Mouse (Mus musculus): ENCODE data around the gene Slbp. TPM values are rescaled to one million over a fixed set of nuclear protein-coding genes. Genes with fewer than 3 reads are reported as not detected.

The Slbp gene
- polyA plus RNA-seq, 1 experiment from 2014 or later = 369 TPM

GRCm38 (mm10) chr5:33629301-33629987 lies 22.9 kb downstream of the Slbp start, which contains the start of the genes Fam53a and Gm9903:
Gene Fam53a (minus strand): TSS chr5:33629635.
Gene Gm9903 (plus strand): TSS chr5:33629925.
- under 1% methylated on average over 98 of the region's 99 CpGs for WGBS
- Histone ChIP-seq H3K4me1 (replicated peaks; ENCODE audit: control insufficient read depth, insufficient read depth, low read length) (peaks cover 18% of the 10 kb centered on the region), H3K4me2 (peak within 1 kb of the TSS; percentile 85), H3K27me3 (replicated peaks; ENCODE audit: control insufficient read depth, insufficient read depth, low read length) (no peaks in the 10 kb centered on the region), H3K9me3 (ENCODE audit: control insufficient read depth, low read length) (no peaks in the 10 kb centered on the region), H3K27ac (ENCODE audit: low read depth, low read length) (peak within 1 kb of the TSS; percentile 93), H3K4me3 (ENCODE audit: low read depth, low read length) (peak within 1 kb of the TSS; percentile 92), H3K36me3 (ENCODE audit: control insufficient read depth, insufficient read depth, low read length) (no peaks in the 10 kb centered on the region), H3K9ac (ENCODE audit: low read depth, low read length) (peak within 1 kb of the TSS; percentile 91)
- peak; percentile 92 for ATAC-seq (replicated peaks; ENCODE audit: low FRiP score)
- peak; percentile 100 for DNase-seq (ENCODE audit: low spot score)

DNA sequence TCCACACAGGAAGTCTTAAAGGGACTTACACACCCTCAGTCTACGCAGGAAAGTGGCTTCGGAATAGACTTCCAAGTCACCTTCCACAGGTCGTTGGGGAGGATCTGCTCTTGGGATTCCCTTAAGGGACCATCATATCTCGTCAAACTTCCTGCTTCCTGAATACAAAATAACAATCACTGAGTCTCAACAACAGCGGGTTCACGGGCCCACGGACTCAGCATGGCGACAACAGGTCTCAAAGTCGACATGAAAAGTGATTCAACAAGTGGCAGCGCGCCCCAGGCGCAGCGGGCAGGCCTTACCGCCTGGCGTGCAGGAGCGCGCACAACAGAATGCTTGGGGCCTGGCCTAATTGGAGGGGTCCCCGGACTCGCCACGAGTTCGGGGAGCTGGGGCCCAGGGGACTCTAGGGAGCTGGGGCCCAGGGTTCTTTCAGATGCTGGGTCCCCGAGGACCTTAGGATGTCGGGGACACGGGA lies 23.5 kb downstream of the Slbp start:
- under 1% methylated on average over 24 of the region's 24 CpGs for WGBS
- peak overlapping the region; percentile 92 for H3K4me3 ChIP-seq (ENCODE audit: low read depth, low read length)
- no peaks in the 10 kb centered on the region for H3K9me3 ChIP-seq (ENCODE audit: control insufficient read depth, low read length)
- H3K9ac ChIP-seq (ENCODE audit: low read depth, low read length) = peak overlapping the region; percentile 91
- no peaks in the 10 kb centered on the region for H3K27me3 ChIP-seq (replicated peaks; ENCODE audit: control insufficient read depth, insufficient read depth, low read length)
- peak overlapping the region; percentile 93 for H3K27ac ChIP-seq (ENCODE audit: low read depth, low read length)
- H3K36me3 ChIP-seq (ENCODE audit: control insufficient read depth, insufficient read depth, low read length) = 0 out of 2 replicates have a peak, but pooled peaks cover 2% of the 10 kb centered on the region
- ATAC-seq (replicated peaks; ENCODE audit: low FRiP score) (peak; percentile 39; the same call in 1 of the 2 replicates), DNase-seq (ENCODE audit: low spot score) (no peak)
- H3K4me2 ChIP-seq = peak overlapping the region; percentile 85
- H3K4me1 ChIP-seq (replicated peaks; ENCODE audit: control insufficient read depth, insufficient read depth, low read length) = peaks cover 18% of the 10 kb centered on the region

- ATAC-seq (replicated peaks; ENCODE audit: low FRiP score) = no peak
- Histone ChIP-seq H3K36me3 (ENCODE audit: control insufficient read depth, insufficient read depth, low read length) (0 out of 2 replicates have a peak, but pooled peaks cover 2% of the 10 kb centered on the region), H3K4me2 (peak overlapping the region; percentile 85), H3K9ac (ENCODE audit: low read depth, low read length) (peak overlapping the region; percentile 50; the same call in 1 of the 2 replicates), H3K4me1 (replicated peaks; ENCODE audit: control insufficient read depth, insufficient read depth, low read length) (peaks cover 18% of the 10 kb centered on the region), H3K9me3 (ENCODE audit: control insufficient read depth, low read length) (no peaks in the 10 kb centered on the region), H3K27me3 (replicated peaks; ENCODE audit: control insufficient read depth, insufficient read depth, low read length) (no peaks in the 10 kb centered on the region), H3K27ac (ENCODE audit: low read depth, low read length) (no peak overlapping the region), H3K4me3 (ENCODE audit: low read depth, low read length) (peak overlapping the region; percentile 92)
- WGBS = 49% methylated on average over 4 of the region's 4 CpGs
- no peak for DNase-seq (ENCODE audit: low spot score)
Measured at GRCm38 (mm10) chr5:33627968-33628367, 24.4 kb downstream of the Slbp start.

GRCm38 (mm10) chr5:33623766-33624165 lies 28.6 kb downstream of the Slbp start:
- ATAC-seq (replicated peaks; ENCODE audit: low FRiP score) (no peak), DNase-seq (ENCODE audit: low spot score) (no peak)
- Histone ChIP-seq H3K9ac (ENCODE audit: low read depth, low read length) (no peak overlapping the region), H3K27me3 (replicated peaks; ENCODE audit: control insufficient read depth, insufficient read depth, low read length) (no peaks in the 10 kb centered on the region), H3K9me3 (ENCODE audit: control insufficient read depth, low read length) (no peaks in the 10 kb centered on the region), H3K4me3 (ENCODE audit: low read depth, low read length) (no peak overlapping the region), H3K27ac (ENCODE audit: low read depth, low read length) (no peak overlapping the region), H3K36me3 (ENCODE audit: control insufficient read depth, insufficient read depth, low read length) (peaks cover 2% of the 10 kb centered on the region; the same call in 1 of the 2 replicates), H3K4me1 (replicated peaks; ENCODE audit: control insufficient read depth, insufficient read depth, low read length) (peaks cover 7% of the 10 kb centered on the region), H3K4me2 (no peak overlapping the region)
- WGBS = 80% methylated on average over 3 of the region's 3 CpGs

DNA sequence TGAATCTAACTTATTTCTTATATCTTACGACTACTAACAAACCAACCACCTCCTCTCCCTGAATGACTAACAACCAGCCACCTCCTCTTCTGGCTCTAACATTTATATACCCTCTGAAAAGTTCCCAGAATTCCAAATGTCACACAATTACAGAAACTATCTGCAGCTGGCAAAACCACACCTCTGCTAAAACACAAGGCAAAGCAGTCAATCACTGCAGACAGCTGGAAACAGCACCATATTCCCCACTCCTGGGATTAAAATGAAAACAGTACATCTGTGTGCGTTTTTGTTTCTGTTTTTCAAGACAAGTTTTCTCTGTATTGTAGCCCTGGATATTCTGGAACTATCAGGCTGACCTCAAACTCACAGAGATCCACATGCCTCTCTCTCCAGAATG lies 29.7 kb downstream of the Slbp start:
- ATAC-seq (replicated peaks; ENCODE audit: low FRiP score) = no peak
- no peak overlapping the region for H3K4me3 ChIP-seq (ENCODE audit: low read depth, low read length)
- H3K9ac ChIP-seq (ENCODE audit: low read depth, low read length) = no peak overlapping the region
- H3K27me3 ChIP-seq (replicated peaks; ENCODE audit: control insufficient read depth, insufficient read depth, low read length) = no peaks in the 10 kb centered on the region
- peaks cover 2% of the 10 kb centered on the region; the same call in 1 of the 2 replicates for H3K36me3 ChIP-seq (ENCODE audit: control insufficient read depth, insufficient read depth, low read length)
- no peaks in the 10 kb centered on the region for H3K9me3 ChIP-seq (ENCODE audit: control insufficient read depth, low read length)
- no peak for DNase-seq (ENCODE audit: low spot score)
- no peak overlapping the region for H3K4me2 ChIP-seq
- 93% methylated on average over 2 of the region's 2 CpGs for WGBS
- H3K27ac ChIP-seq (ENCODE audit: low read depth, low read length) = no peak overlapping the region
- peaks cover under 1% of the 10 kb centered on the region for H3K4me1 ChIP-seq (replicated peaks; ENCODE audit: control insufficient read depth, insufficient read depth, low read length)

DNA sequence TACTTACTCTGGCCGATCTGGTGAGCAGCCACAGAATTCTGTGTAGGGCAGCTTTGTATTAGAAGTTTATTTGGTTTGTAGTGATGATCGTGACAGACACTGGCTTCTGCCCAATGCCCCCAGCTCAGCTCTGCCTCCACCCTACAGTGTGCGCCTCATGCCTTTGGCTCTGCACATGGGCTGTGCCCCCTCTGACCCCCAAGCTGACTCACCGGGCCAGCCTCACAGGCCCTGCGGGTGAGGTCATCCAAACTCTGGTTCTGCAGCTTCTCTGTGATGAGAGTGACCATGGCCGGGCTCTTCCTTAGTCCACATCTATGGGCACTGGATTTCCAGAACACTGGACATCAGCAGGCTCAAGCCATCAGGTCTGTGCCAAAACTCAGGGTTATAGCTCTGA lies 38.0 kb downstream of the Slbp start:
- Histone ChIP-seq H3K27me3 (replicated peaks; ENCODE audit: control insufficient read depth, insufficient read depth, low read length) (no peaks in the 10 kb centered on the region), H3K36me3 (ENCODE audit: control insufficient read depth, insufficient read depth, low read length) (peaks cover 3% of the 10 kb centered on the region), H3K9me3 (ENCODE audit: control insufficient read depth, low read length) (no peaks in the 10 kb centered on the region), H3K4me1 (replicated peaks; ENCODE audit: control insufficient read depth, insufficient read depth, low read length) (no peaks in the 10 kb centered on the region), H3K4me3 (ENCODE audit: low read depth, low read length) (no peak overlapping the region), H3K4me2 (no peak overlapping the region), H3K27ac (ENCODE audit: low read depth, low read length) (no peak overlapping the region), H3K9ac (ENCODE audit: low read depth, low read length) (no peak overlapping the region)
- ATAC-seq (replicated peaks; ENCODE audit: low FRiP score) (no peak), DNase-seq (ENCODE audit: low spot score) (no peak)
- WGBS = 86% methylated on average over 6 of the region's 6 CpGs

- Histone ChIP-seq H3K4me2 (no peak overlapping the region), H3K9me3 (ENCODE audit: control insufficient read depth, low read length) (no peaks in the 10 kb centered on the region), H3K36me3 (ENCODE audit: control insufficient read depth, insufficient read depth, low read length) (peaks cover 16% of the 10 kb centered on the region), H3K27me3 (replicated peaks; ENCODE audit: control insufficient read depth, insufficient read depth, low read length) (no peaks in the 10 kb centered on the region), H3K9ac (ENCODE audit: low read depth, low read length) (no peak overlapping the region), H3K27ac (ENCODE audit: low read depth, low read length) (no peak overlapping the region), H3K4me1 (replicated peaks; ENCODE audit: control insufficient read depth, insufficient read depth, low read length) (no peaks in the 10 kb centered on the region), H3K4me3 (ENCODE audit: low read depth, low read length) (no peak overlapping the region)
- ATAC-seq (replicated peaks; ENCODE audit: low FRiP score) (no peak), DNase-seq (ENCODE audit: low spot score) (no peak)
- 93% methylated on average over 1 of the region's 1 CpGs for WGBS
Measured at GRCm38 (mm10) chr5:33611795-33612194, 40.6 kb downstream of the Slbp start.

DNA sequence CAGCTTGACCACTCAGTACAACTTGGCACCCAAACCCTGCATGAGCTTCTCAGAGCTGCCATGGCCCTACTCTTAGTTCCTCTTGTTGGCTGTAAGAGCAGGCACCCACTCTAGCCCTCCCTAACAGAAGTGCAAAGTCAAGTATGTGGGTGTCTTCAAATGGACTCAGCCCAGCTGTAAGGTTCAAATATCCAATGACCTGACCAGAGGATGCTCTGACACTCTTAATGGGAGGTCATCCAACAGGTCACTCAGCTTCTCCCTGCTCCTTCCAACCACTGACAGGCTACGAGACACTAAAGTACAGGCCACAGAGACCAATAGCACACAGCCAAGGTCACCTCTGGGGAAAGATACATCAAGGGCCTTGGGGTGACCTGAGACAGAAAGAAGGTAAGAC lies 43.1 kb downstream of the Slbp start:
- Histone ChIP-seq H3K4me2 (no peak overlapping the region), H3K9me3 (ENCODE audit: control insufficient read depth, low read length) (no peaks in the 10 kb centered on the region), H3K4me3 (ENCODE audit: low read depth, low read length) (no peak overlapping the region), H3K27ac (ENCODE audit: low read depth, low read length) (no peak overlapping the region), H3K9ac (ENCODE audit: low read depth, low read length) (no peak overlapping the region), H3K27me3 (replicated peaks; ENCODE audit: control insufficient read depth, insufficient read depth, low read length) (no peaks in the 10 kb centered on the region), H3K36me3 (ENCODE audit: control insufficient read depth, insufficient read depth, low read length) (peaks cover 20% of the 10 kb centered on the region), H3K4me1 (replicated peaks; ENCODE audit: control insufficient read depth, insufficient read depth, low read length) (no peaks in the 10 kb centered on the region)
- ATAC-seq (replicated peaks; ENCODE audit: low FRiP score) (no peak), DNase-seq (ENCODE audit: low spot score) (no peak)
- WGBS = 89% methylated on average over 1 of the region's 1 CpGs

GRCm38 (mm10) chr5:33607434-33607833 lies 44.9 kb downstream of the Slbp start:
- Histone ChIP-seq H3K36me3 (ENCODE audit: control insufficient read depth, insufficient read depth, low read length) (peaks cover 20% of the 10 kb centered on the region), H3K4me1 (replicated peaks; ENCODE audit: control insufficient read depth, insufficient read depth, low read length) (no peaks in the 10 kb centered on the region), H3K9me3 (ENCODE audit: control insufficient read depth, low read length) (no peaks in the 10 kb centered on the region), H3K9ac (ENCODE audit: low read depth, low read length) (no peak overlapping the region), H3K4me2 (no peak overlapping the region), H3K27me3 (replicated peaks; ENCODE audit: control insufficient read depth, insufficient read depth, low read length) (no peaks in the 10 kb centered on the region), H3K4me3 (ENCODE audit: low read depth, low read length) (no peak overlapping the region), H3K27ac (ENCODE audit: low read depth, low read length) (no peak overlapping the region)
- DNase-seq (ENCODE audit: low spot score) (no peak), ATAC-seq (replicated peaks; ENCODE audit: low FRiP score) (no peak)
- 94% methylated on average over 15 of the region's 15 CpGs for WGBS

Data from liver, embryonic 11.5 days (tissue).